Mouse (Mus musculus) brain, adult 10 weeks (tissue): Measurements from ENCODE around the gene Fam19a4. TPM values are rescaled to one million over a fixed set of nuclear protein-coding genes. Genes with fewer than 3 reads are reported as not detected.

Source experiments
- polyA plus RNA-seq: library from polyadenylated mRNA; stranded (reverse); fragments of 350-450 nt; fragmentation: Illumina TruSeq; extraction: RNeasy Lipid Tissue Mini Kit (QIAGEN cat#74804); gene quantifications from one replicate; pipeline ENCODE4 v1.2.3, GENCODE M21; 2015; ENCODE audit warnings: low read depth, low replicate concordance

Fam19a4 gene
- polyA plus RNA-seq, result 3.5 TPM

DNA sequence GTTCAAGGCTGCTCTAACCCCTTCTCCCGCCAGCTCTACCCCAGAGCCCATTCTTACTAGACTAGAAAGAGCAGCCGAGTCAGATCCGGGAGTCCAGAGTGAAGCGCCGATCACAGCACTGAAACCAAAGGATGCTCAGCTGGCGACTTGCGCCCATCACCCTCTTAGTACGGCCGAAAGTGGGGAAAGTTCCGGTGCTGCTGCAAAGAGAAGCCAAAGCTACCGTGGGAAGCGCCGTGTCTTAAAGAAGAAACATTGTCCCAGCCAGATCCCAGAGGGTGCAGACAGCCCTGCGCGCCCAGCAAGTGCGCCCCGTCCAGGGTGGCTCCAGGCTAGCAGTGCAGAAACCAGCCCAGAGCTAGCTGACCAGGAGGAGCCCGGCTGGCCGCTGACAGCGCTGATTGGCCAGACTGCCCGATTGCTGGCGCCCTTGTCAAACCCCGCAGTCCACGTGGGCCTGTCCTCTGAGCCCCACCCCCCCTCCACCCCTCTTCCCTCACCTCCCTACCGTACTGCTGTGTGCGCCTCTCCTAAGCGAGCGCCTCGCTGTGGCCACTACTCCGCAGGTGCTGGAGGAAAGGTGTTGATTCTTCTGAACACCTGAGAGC, at the start of gene Fam19a4:
Gene Fam19a4, minus strand, starts transcription at position 340 of the 608 bp plus-strand sequence.

Other genes starting within 250 kb of the Fam19a4 start
- gene Eogt, start 88.8 kb upstream of the Fam19a4 start, polyA plus RNA-seq, result 20.8 TPM
- gene Tmf1, start 118.7 kb upstream of the Fam19a4 start, polyA plus RNA-seq, result 22.9 TPM
- gene Uba3, start 145.2 kb upstream of the Fam19a4 start, polyA plus RNA-seq, result 110 TPM
- 285 TPM for gene Arl6ip5, start 150.3 kb upstream of the Fam19a4 start, polyA plus RNA-seq
- gene Lmod3, start 192.3 kb upstream of the Fam19a4 start, polyA plus RNA-seq, result not detected